Mouse (Mus musculus) E14TG2a.4 (cell line): ENCODE data around the gene Rbm38.

Experiments used
- CTCF ChIP-seq: conservative IDR thresholded peaks from 2 replicates; pipeline ENCODE4 v1.5.1; 2014; ENCODE audit warnings: low read length
- NANOG ChIP-seq: IDR thresholded peaks from 2 replicates; pipeline ENCODE4 v1.6.1; 2014; ENCODE audit warnings: borderline replicate concordance, low read length, mixed read lengths
- POU5F1 ChIP-seq: IDR thresholded peaks from 2 replicates; pipeline ENCODE4 v1.6.1; 2014; ENCODE audit warnings: low read length, borderline replicate concordance

DNA sequence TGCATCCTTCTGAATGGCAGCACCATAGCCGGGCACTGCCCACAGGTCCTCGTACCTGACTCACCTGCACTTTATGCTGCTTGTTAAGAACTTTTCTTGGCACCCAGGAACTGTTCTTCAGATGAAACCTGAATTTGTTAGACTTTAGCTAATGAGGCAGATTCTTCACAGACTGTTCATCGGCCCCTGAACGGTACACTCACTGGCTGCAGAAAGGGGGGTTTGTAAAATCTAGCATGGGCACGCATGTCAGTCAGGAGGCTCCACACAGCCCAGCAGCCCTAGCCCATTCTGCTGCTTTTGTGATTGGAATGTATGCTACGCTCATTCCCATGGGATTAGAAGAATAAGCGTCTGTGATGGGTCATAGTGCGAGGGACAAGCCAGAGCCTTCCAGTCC, 16.6 kb upstream of the Rbm38 start:
- no peak for TF ChIP-seq CTCF
- no peak for TF ChIP-seq POU5F1
- no peak for TF ChIP-seq NANOG
